Mouse (Mus musculus) heart, postnatal 0 days (tissue): Measurements from ENCODE around the gene Gm6034. TPM values are rescaled to one million over a fixed set of nuclear protein-coding genes. Genes with fewer than 3 reads are reported as not detected.
"Not testable (repeated sequence)": the region's sequence is repeated elsewhere in the genome, so short reads cannot be mapped to it uniquely, and the experiment has no call there.

Experiments used
- ATAC-seq: fragments of 200-750 bp; cut with Nextera tagmentation; 2 replicates; pipeline ENCODE4 v1.8.0; 2017; ENCODE audit warnings: low read depth, moderate number of reproducible peaks, moderate library complexity; ENCODE audit not compliant: insufficient read depth
- DNase-seq: peaks from one replicate; pipeline ENCODE4 v3.0.0-alpha.2; 2016; ENCODE audit warnings: low spot score
- H3K27ac ChIP-seq: fragments of 300-500 bp; sonication (generic); 2 replicates; pipeline ENCODE4 v1.5.1; 2014; ENCODE audit warnings: low read depth, mild to moderate bottlenecking
- H3K27me3 ChIP-seq: fragments of 300-500 bp; sonication (generic); 2 replicates; pipeline ENCODE4 v1.6.1; 2014; ENCODE audit warnings: low read length, mixed read lengths; ENCODE audit not compliant: control insufficient read depth, insufficient read depth
- H3K36me3 ChIP-seq: fragments of 300-500 bp; sonication (generic); replicated peaks from 2 replicates; pipeline ENCODE4 v1.6.1; 2014; ENCODE audit warnings: low read length, mixed read lengths; ENCODE audit not compliant: control insufficient read depth, insufficient read depth
- H3K4me1 ChIP-seq: fragments of 300-500 bp; sonication (generic); 2 replicates; pipeline ENCODE4 v1.6.1; 2014; ENCODE audit warnings: antibody characterized with exemption; ENCODE audit not compliant: control insufficient read depth, insufficient read depth
- H3K4me2 ChIP-seq: fragments of 300-500 bp; sonication (generic); 2 replicates; pipeline ENCODE4 v1.6.1; 2014; ENCODE audit warnings: low read depth, mild to moderate bottlenecking, low read length, moderate library complexity
- H3K4me3 ChIP-seq: fragments of 300-500 bp; sonication (generic); 2 replicates; pipeline ENCODE4 v1.5.1; 2014; ENCODE audit warnings: low read depth, low read length
- H3K9ac ChIP-seq: fragments of 300-500 bp; sonication (generic); replicated peaks from 2 replicates; pipeline ENCODE4 v1.6.1; 2014; ENCODE audit warnings: low read depth, low read length, mixed read lengths
- H3K9me3 ChIP-seq: fragments of 300-500 bp; sonication (generic); replicated peaks from 2 replicates; pipeline ENCODE4 v1.6.1; 2016; ENCODE audit warnings: low read length; ENCODE audit not compliant: control insufficient read depth
- CTCF ChIP-seq: IDR thresholded peaks from 2 replicates; pipeline ENCODE4 v1.5.1; 2016; ENCODE audit warnings: antibody characterized with exemption, control low read depth, low read depth
- EP300 ChIP-seq: IDR thresholded peaks from 2 replicates; pipeline ENCODE4 v1.6.1; 2016; ENCODE audit warnings: antibody characterized with exemption, low read depth
- WGBS: fragments of 180-500 bp; shearing (Covaris S2); extraction: QIAGEN DNeasy Blood & Tissue Kit; methylation state at CpG from one replicate; pipeline ENCODE4 v1.1.7; 2014; 5-methylcytosine and 5-hydroxymethylcytosine counted together
- polyA plus RNA-seq: library from polyadenylated mRNA; unstranded; fragments of >200 nt; fragmentation: Nextera tagmentation; extraction: Ambion mirVana; gene quantifications from 2 replicates; pipeline ENCODE4 v1.2.1, GENCODE M21; 2015
- total RNA-seq: library from RNA; depleted of rRNA; stranded (reverse); fragments of >200 nt; gene quantifications from 2 replicates; pipeline ENCODE4 v1.2.3, GENCODE M21; 2014; ENCODE audit warnings: low replicate concordance

Gm6034 gene
- total and polyA plus RNA-seq, 2 experiments from 2014 or later, result not detected

GRCm38 (mm10) chr17:36083266-36083869, 40.6 kb downstream of the Gm6034 start:
- Histone ChIP-seq H3K9ac (peak overlapping the region; percentile 21; the same call in 1 of the 2 replicates), H3K4me2 (peak overlapping the region; percentile 85), H3K27me3 (peaks cover 36% of the 10 kb centered on the region), H3K9me3 (no peaks in the 10 kb centered on the region), H3K4me1 (no peaks in the 10 kb centered on the region), H3K4me3 (peak overlapping the region; percentile 55), H3K36me3 (no peaks in the 10 kb centered on the region), H3K27ac (no peak overlapping the region)
- WGBS, result under 1% methylated on average over 46 of the region's 46 CpGs
- TF ChIP-seq CTCF (no peak), EP300 (no peak)
- 0 out of 2 replicates have a peak, but pooled peaks have one; percentile 30 for ATAC-seq
- no peak for DNase-seq

- H3K4me1 ChIP-seq, result no peaks in the 10 kb centered on the region
- under 1% methylated on average over 42 of the region's 42 CpGs for WGBS
- no peaks in the 10 kb centered on the region for H3K36me3 ChIP-seq
- DNase-seq (no peak), ATAC-seq (no peak)
- no peaks in the 10 kb centered on the region for H3K9me3 ChIP-seq
- H3K27me3 ChIP-seq, result peaks cover 36% of the 10 kb centered on the region
- H3K27ac ChIP-seq, result no peak overlapping the region
- TF ChIP-seq CTCF (no peak), EP300 (no peak)
- peak overlapping the region; percentile 21; the same call in 1 of the 2 replicates for H3K9ac ChIP-seq
- H3K4me2 ChIP-seq, result peak overlapping the region; percentile 85
- peak overlapping the region; percentile 55 for H3K4me3 ChIP-seq
Observed at GRCm38 (mm10) chr17:36083870-36084451, 41.2 kb downstream of the Gm6034 start.

GRCm38 (mm10) chr17:36085976-36086375, 43.2 kb downstream of the Gm6034 start:
- DNase-seq, result not testable (repeated sequence)
- WGBS, result 63% methylated on average over 1 of the region's 1 CpGs

GRCm38 (mm10) chr17:36091933-36092332, 49.2 kb downstream of the Gm6034 start:
- H3K9ac ChIP-seq, H3K4me1 ChIP-seq, H3K4me2 ChIP-seq, H3K36me3 ChIP-seq, ATAC-seq, H3K9me3 ChIP-seq, DNase-seq, H3K27ac ChIP-seq, H3K4me3 ChIP-seq, H3K27me3 ChIP-seq: not testable (repeated sequence)
- no CpG with 5 or more reads among the region's 2 CpGs for WGBS

More at GRCm38 (mm10) chr17:36085976-36086375, 43.2 kb downstream of the Gm6034 start:
- not testable (repeated sequence) for H3K4me1 ChIP-seq, H3K9ac ChIP-seq, H3K4me3 ChIP-seq, H3K27ac ChIP-seq, ATAC-seq, H3K36me3 ChIP-seq, H3K9me3 ChIP-seq, H3K4me2 ChIP-seq
- H3K27me3 ChIP-seq, result peaks cover 36% of the 10 kb centered on the region

- H3K4me2 ChIP-seq, ATAC-seq, H3K27me3 ChIP-seq, H3K4me1 ChIP-seq, H3K9me3 ChIP-seq, DNase-seq, H3K27ac ChIP-seq, H3K36me3 ChIP-seq, H3K4me3 ChIP-seq, H3K9ac ChIP-seq: not testable (repeated sequence)
Observed at GRCm38 (mm10) chr17:36092520-36092919, 49.8 kb downstream of the Gm6034 start.

- H3K27me3 ChIP-seq, result no peaks in the 10 kb centered on the region
- H3K4me2 ChIP-seq, result no peak overlapping the region
- no peaks in the 10 kb centered on the region for H3K9me3 ChIP-seq
- no peak overlapping the region for H3K27ac ChIP-seq
- TF ChIP-seq EP300, result no peak
- no peak for TF ChIP-seq CTCF
- H3K9ac ChIP-seq, result no peak overlapping the region
- no peak overlapping the region for H3K4me3 ChIP-seq
- H3K4me1 ChIP-seq, result no peaks in the 10 kb centered on the region
- DNase-seq (no peak), ATAC-seq (no peak)
- H3K36me3 ChIP-seq, result no peaks in the 10 kb centered on the region
- 11% methylated on average over 3 of the region's 3 CpGs for WGBS
Observed at GRCm38 (mm10) chr17:36093936-36094335, 51.2 kb downstream of the Gm6034 start.

GRCm38 (mm10) chr17:36099603-36100002, 56.8 kb downstream of the Gm6034 start:
- H3K9ac ChIP-seq, DNase-seq, H3K27ac ChIP-seq, H3K9me3 ChIP-seq, H3K4me1 ChIP-seq, ATAC-seq, H3K4me2 ChIP-seq, H3K36me3 ChIP-seq, H3K27me3 ChIP-seq, H3K4me3 ChIP-seq: not testable (repeated sequence)
- WGBS, result 58% methylated on average over 2 of the region's 2 CpGs

GRCm38 (mm10) chr17:36102091-36102490, 59.3 kb downstream of the Gm6034 start:
- ATAC-seq, H3K27me3 ChIP-seq, H3K4me3 ChIP-seq, H3K9me3 ChIP-seq, H3K27ac ChIP-seq, H3K4me2 ChIP-seq, H3K4me1 ChIP-seq, H3K36me3 ChIP-seq, DNase-seq, H3K9ac ChIP-seq: not testable (repeated sequence)
- 80% methylated on average over 11 of the region's 12 CpGs for WGBS
